Mouse (Mus musculus): ENCODE data around the gene Cpb2. TPM values are rescaled to one million over a fixed set of nuclear protein-coding genes. Genes with fewer than 3 reads are reported as not detected.

Cpb2 gene
- polyA plus RNA-seq, 1 experiment from 2014 or later: 44.2 TPM

GRCm38 (mm10) chr14:75314484-75314883, 72.4 kb downstream of the Cpb2 start:
- WGBS: 88% methylated on average over 2 of the region's 2 CpGs
- ATAC-seq (replicated peaks; ENCODE audit: low FRiP score) (no peak), DNase-seq (ENCODE audit: low spot score) (no peak)
- Histone ChIP-seq H3K9me3 (ENCODE audit: control insufficient read depth, low read length) (no peaks in the 10 kb centered on the region), H3K4me3 (ENCODE audit: low read depth, low read length) (no peak overlapping the region), H3K27me3 (replicated peaks; ENCODE audit: control insufficient read depth, insufficient read depth, low read length) (no peaks in the 10 kb centered on the region), H3K27ac (ENCODE audit: low read depth, low read length) (no peak overlapping the region), H3K36me3 (ENCODE audit: control insufficient read depth, insufficient read depth, low read length) (no peaks in the 10 kb centered on the region), H3K9ac (ENCODE audit: low read depth, low read length) (no peak overlapping the region), H3K4me1 (replicated peaks; ENCODE audit: control insufficient read depth, insufficient read depth, low read length) (no peaks in the 10 kb centered on the region), H3K4me2 (no peak overlapping the region)

GRCm38 (mm10) chr14:75318736-75319135, 76.6 kb downstream of the Cpb2 start:
- Histone ChIP-seq H3K27ac (ENCODE audit: low read depth, low read length) (no peak overlapping the region), H3K27me3 (replicated peaks; ENCODE audit: control insufficient read depth, insufficient read depth, low read length) (no peaks in the 10 kb centered on the region), H3K9me3 (ENCODE audit: control insufficient read depth, low read length) (no peaks in the 10 kb centered on the region), H3K4me3 (ENCODE audit: low read depth, low read length) (no peak overlapping the region), H3K4me1 (replicated peaks; ENCODE audit: control insufficient read depth, insufficient read depth, low read length) (no peaks in the 10 kb centered on the region), H3K9ac (ENCODE audit: low read depth, low read length) (no peak overlapping the region), H3K4me2 (no peak overlapping the region), H3K36me3 (ENCODE audit: control insufficient read depth, insufficient read depth, low read length) (peaks cover 6% of the 10 kb centered on the region; the same call in 1 of the 2 replicates)
- DNase-seq (ENCODE audit: low spot score) (no peak), ATAC-seq (replicated peaks; ENCODE audit: low FRiP score) (no peak)
- WGBS: 73% methylated on average over 2 of the region's 2 CpGs

- H3K4me1 ChIP-seq (replicated peaks; ENCODE audit: control insufficient read depth, insufficient read depth, low read length): no peaks in the 10 kb centered on the region
- no peak overlapping the region for H3K4me3 ChIP-seq (ENCODE audit: low read depth, low read length)
- DNase-seq (ENCODE audit: low spot score): no peak
Measured at GRCm38 (mm10) chr14:75320269-75320668, 78.2 kb downstream of the Cpb2 start.

DNA sequence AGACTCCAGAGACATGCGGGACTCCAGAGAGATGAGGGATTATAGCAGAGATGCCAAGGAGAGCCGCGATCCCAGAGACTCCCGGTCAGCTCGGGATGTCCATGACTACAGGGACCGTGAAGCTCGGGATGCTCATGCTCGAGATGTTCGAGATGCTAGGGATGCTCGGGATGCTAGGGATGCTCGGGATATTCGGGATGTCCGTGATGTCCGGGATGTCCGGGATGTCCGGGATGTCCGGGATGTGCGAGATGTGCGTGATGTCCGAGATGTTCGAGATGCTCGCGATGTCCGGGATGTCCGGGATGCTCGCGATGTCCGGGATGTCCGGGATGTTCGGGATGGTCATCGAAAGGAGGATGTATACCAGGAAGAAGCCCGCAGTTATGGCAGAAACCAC, 81.3 kb downstream of the Cpb2 start:
- Histone ChIP-seq H3K4me1 (replicated peaks; ENCODE audit: control insufficient read depth, insufficient read depth, low read length) (no peaks in the 10 kb centered on the region), H3K9ac (ENCODE audit: low read depth, low read length) (no peak overlapping the region), H3K27me3 (replicated peaks; ENCODE audit: control insufficient read depth, insufficient read depth, low read length) (no peaks in the 10 kb centered on the region), H3K27ac (ENCODE audit: low read depth, low read length) (no peak overlapping the region), H3K9me3 (ENCODE audit: control insufficient read depth, low read length) (no peaks in the 10 kb centered on the region), H3K4me2 (no peak overlapping the region), H3K4me3 (ENCODE audit: low read depth, low read length) (no peak overlapping the region), H3K36me3 (ENCODE audit: control insufficient read depth, insufficient read depth, low read length) (peaks cover 15% of the 10 kb centered on the region; the same call in 1 of the 2 replicates)
- ATAC-seq (replicated peaks; ENCODE audit: low FRiP score): no peak
- 95% methylated on average over 32 of the region's 32 CpGs for WGBS
- no peak for DNase-seq (ENCODE audit: low spot score)

More at GRCm38 (mm10) chr14:75320269-75320668, 78.2 kb downstream of the Cpb2 start:
- Histone ChIP-seq H3K27ac (ENCODE audit: low read depth, low read length) (no peak overlapping the region), H3K4me2 (no peak overlapping the region), H3K27me3 (replicated peaks; ENCODE audit: control insufficient read depth, insufficient read depth, low read length) (no peaks in the 10 kb centered on the region), H3K9me3 (ENCODE audit: control insufficient read depth, low read length) (no peaks in the 10 kb centered on the region), H3K36me3 (ENCODE audit: control insufficient read depth, insufficient read depth, low read length) (peaks cover 6% of the 10 kb centered on the region; the same call in 1 of the 2 replicates), H3K9ac (ENCODE audit: low read depth, low read length) (no peak overlapping the region)
- 60% methylated on average over 5 of the region's 5 CpGs for WGBS
- ATAC-seq (replicated peaks; ENCODE audit: low FRiP score): no peak

DNA sequence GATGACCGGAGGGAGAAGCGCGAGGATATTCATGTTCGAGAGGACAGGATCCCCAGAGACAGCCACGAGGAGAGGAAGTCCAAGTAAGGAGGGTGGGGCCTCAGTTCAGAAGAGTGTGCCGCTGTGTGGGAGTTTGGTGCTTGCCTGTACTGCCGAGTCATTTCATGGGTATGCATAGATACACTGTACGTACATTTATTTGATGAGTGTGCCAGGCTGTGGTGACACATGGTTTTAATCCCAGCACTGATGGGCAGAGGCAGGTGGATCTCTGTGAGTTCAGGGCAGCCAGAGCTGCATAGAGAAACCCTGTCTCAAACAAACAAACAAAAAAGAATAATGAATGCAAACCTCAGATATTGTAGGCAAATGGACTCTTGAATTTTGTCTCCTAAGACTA, 86.0 kb downstream of the Cpb2 start:
- DNase-seq (ENCODE audit: low spot score): no peak
- no peaks in the 10 kb centered on the region for H3K27me3 ChIP-seq (replicated peaks; ENCODE audit: control insufficient read depth, insufficient read depth, low read length)
- H3K4me2 ChIP-seq: no peak overlapping the region
- ATAC-seq (replicated peaks; ENCODE audit: low FRiP score): no peak
- WGBS: 70% methylated on average over 8 of the region's 8 CpGs
- H3K4me3 ChIP-seq (ENCODE audit: low read depth, low read length): no peak overlapping the region
- no peak overlapping the region for H3K27ac ChIP-seq (ENCODE audit: low read depth, low read length)
- no peaks in the 10 kb centered on the region for H3K4me1 ChIP-seq (replicated peaks; ENCODE audit: control insufficient read depth, insufficient read depth, low read length)
- no peak overlapping the region for H3K9ac ChIP-seq (ENCODE audit: low read depth, low read length)
- peaks cover 31% of the 10 kb centered on the region; the same call in 1 of the 2 replicates for H3K36me3 ChIP-seq (ENCODE audit: control insufficient read depth, insufficient read depth, low read length)
- H3K9me3 ChIP-seq (ENCODE audit: control insufficient read depth, low read length): no peaks in the 10 kb centered on the region

GRCm38 (mm10) chr14:75330621-75331020, 88.5 kb downstream of the Cpb2 start:
- no peaks in the 10 kb centered on the region for H3K4me1 ChIP-seq (replicated peaks; ENCODE audit: control insufficient read depth, insufficient read depth, low read length)
- no peak overlapping the region for H3K27ac ChIP-seq (ENCODE audit: low read depth, low read length)
- no peak for ATAC-seq (replicated peaks; ENCODE audit: low FRiP score)

More at GRCm38 (mm10) chr14:75330621-75331020, 88.5 kb downstream of the Cpb2 start:
- DNase-seq (ENCODE audit: low spot score): no peak
- no peak overlapping the region for H3K4me3 ChIP-seq (ENCODE audit: low read depth, low read length)
- H3K9me3 ChIP-seq (ENCODE audit: control insufficient read depth, low read length): no peaks in the 10 kb centered on the region
- H3K27me3 ChIP-seq (replicated peaks; ENCODE audit: control insufficient read depth, insufficient read depth, low read length): no peaks in the 10 kb centered on the region
- 87% methylated on average over 6 of the region's 6 CpGs for WGBS
- H3K9ac ChIP-seq (ENCODE audit: low read depth, low read length): no peak overlapping the region
- no peak overlapping the region for H3K4me2 ChIP-seq
- peaks cover 25% of the 10 kb centered on the region; the same call in 1 of the 2 replicates for H3K36me3 ChIP-seq (ENCODE audit: control insufficient read depth, insufficient read depth, low read length)

Small RNA genes within 50 kb of the gene (microRNA-seq; reads per million reads assigned to microRNA genes)
- not detected for gene Gm44482 (ENCODE audit: borderline number of aligned reads)

Other genes with a start within 250 kb of the Cpb2 start
- gene Rubcnl, start 226.3 kb upstream of the Cpb2 start, polyA plus RNA-seq (2014; fragmentation: Nextera tagmentation; extraction: Ambion mirVana): 0.26 TPM in 1 of 2 replicates, not detected in the other
- gene Lrrc63, start 111.4 kb upstream of the Cpb2 start, polyA plus RNA-seq (2014; fragmentation: Nextera tagmentation; extraction: Ambion mirVana): 0.06 TPM in 1 of 2 replicates, not detected in the other
- gene Lcp1, start 111.2 kb upstream of the Cpb2 start, polyA plus RNA-seq (2014; fragmentation: Nextera tagmentation; extraction: Ambion mirVana): 44.3 and 50.4 TPM in 2 replicates
- gene Zc3h13, start 42.1 kb downstream of the Cpb2 start, polyA plus RNA-seq (2014; fragmentation: Nextera tagmentation; extraction: Ambion mirVana): 18.6 and 20.8 TPM in 2 replicates
- gene Siah3, start 213.7 kb downstream of the Cpb2 start, polyA plus RNA-seq (2014; fragmentation: Nextera tagmentation; extraction: Ambion mirVana): 0.14 and 0.19 TPM in 2 replicates